Mouse (Mus musculus) left cerebral cortex, adult 2 months (tissue): ENCODE data around the gene Add1. TPM values are rescaled to one million over a fixed set of nuclear protein-coding genes. Genes with fewer than 3 reads are reported as not detected.
A peak's percentile ranks its signal among the peaks of the same experiment; 100 is the strongest.

ENCODE experiments used
- DNase-seq, 2 experiments: peaks; one replicate each; pipeline ENCODE4 v3.0.0; 2021 to 2022; ENCODE audit warnings: low spot score in 2 of 2, mixed read lengths in 1 of 2; ENCODE audit errors: extremely low spot score in 1 of 2
- H3K27ac ChIP-seq: fragments of 200-600 bp; 2 replicates; pipeline ENCODE4 v1.8.1; 2022
- H3K4me3 ChIP-seq: fragments of 200-600 bp; 2 replicates; pipeline ENCODE4 v1.8.1; 2022
- CTCF ChIP-seq: fragments of 200-600 bp; IDR thresholded peaks from 2 replicates; pipeline ENCODE4 v1.8.1; 2022; ENCODE audit warnings: antibody characterized with exemption, mild to moderate bottlenecking, moderate library complexity
- intact Hi-C: fragments of 180-260 bp; cut with DNase I; formaldehyde crosslinking; loops from one replicate; pipeline ENCODE4 v1.15.1; 2025
- total RNA-seq, 2 experiments: library from RNA; stranded (reverse); gene quantifications; 2 replicates each; pipeline ENCODE4 v1.2.3; 2021

The Add1 gene
- total RNA-seq, 2 experiments from 2014 or later = 409 to 413 TPM

DNA sequence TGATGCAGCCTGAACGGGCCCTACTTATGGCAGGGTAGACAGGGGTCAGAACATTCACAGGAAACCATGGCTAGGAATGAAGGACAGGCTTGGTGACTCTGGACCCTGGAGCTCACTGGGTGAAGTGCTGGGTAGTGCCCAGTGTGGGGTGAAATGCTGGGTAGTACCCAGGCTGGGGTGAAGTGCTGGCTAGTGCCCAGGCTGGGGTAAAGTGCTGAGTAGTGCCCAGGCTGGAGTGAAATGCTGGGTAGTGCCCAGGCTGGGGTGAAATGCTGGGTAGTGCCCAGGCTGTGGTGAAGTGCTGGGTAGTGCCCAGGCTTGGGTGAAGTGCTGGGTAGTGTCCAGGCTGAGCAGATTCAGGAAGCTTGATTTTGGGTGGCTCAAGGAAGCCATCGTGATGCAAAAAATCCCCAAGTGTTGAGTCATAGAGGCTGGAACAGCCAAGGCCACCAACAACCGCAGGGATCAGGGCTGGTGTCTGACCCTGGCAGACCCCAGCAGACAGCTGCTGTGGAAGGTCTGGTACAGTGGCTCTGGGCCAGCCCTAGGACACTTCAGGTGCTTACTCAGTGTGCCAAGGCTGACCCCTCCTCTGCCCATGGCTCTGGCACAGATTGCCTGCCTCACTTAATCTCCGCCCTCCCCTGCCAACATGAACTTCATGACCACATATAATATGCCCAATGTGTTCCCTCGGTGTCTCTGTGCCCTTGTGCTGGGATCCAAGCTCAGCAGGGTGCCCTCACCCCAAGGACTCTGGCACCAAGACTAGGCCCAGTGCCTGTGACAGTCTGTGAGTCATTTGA is 38.5 kb upstream of the Add1 start:
- Histone ChIP-seq H3K27ac (peak overlapping the region; percentile 36; the same call in 1 of the 2 replicates), H3K4me3 (no peak overlapping the region)
- TF ChIP-seq CTCF = no peak
- intact Hi-C loops = no loop called here
- no peak for DNase-seq

DNA sequence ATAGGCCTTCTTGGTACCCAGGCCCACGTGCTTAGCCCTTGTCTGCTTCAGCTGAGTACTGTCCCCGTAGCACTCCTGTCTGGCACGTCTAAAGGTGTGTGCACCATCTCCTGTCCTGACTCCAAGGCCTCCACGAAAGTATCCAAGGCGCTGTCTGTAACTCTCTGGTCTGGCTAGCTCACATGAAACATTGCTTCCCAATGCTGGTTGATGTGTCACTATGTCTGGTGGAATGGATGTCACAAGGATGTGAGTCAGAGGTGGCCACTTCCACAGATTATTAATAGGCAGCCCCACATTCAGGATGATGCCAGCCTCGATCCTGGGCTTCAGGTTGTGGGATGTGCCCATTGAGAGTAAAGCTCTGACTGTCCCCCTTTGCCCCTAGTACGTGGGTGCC is 37.6 kb upstream of the Add1 start:
- no peak for DNase-seq
- intact Hi-C loops = no loop called here
- TF ChIP-seq CTCF = no peak
- no peak overlapping the region for H3K4me3 ChIP-seq
- no peak overlapping the region for H3K27ac ChIP-seq

DNA sequence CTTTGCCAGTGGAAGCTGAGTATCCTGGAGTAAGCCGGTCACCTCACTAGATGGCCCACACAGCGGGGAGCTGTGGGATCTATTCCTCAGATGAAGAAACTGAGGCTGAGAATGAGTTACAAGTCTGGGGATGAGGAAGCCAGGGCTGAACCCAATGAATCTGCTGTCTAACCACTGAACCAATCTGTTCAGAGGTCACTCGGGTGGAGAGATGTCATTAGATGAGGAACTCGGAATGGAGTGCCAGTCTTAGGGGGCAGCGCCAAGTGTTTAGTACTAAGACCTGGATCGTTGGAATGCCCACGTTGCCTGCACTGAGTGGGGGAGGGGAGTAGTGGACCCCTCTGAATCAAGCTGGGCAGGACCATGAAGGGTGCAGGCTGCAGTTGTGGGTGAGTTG is 35.4 kb upstream of the Add1 start:
- no peak for DNase-seq
- intact Hi-C loops = no loop called here
- Histone ChIP-seq H3K27ac (no peak overlapping the region), H3K4me3 (no peak overlapping the region)
- TF ChIP-seq CTCF = no peak

DNA sequence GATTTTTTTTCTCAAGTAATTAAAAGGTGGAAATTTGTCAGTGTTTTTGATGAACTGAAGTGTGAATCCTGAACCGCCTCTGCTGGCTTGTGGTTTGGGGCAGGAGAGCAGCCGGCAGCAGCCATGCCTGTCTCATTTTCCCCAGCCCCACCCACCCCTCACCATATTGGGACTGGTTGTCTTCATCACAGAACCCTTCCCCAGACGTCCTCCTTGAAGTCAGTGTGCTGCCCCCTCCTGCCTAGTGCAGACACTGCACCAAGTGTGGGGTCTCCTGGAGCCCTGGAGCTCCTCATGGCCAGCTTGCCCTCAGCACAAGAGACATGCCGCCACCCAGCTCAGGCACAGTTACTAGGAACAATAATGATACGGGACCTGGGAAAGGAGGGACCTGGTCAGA is 34.9 kb upstream of the Add1 start:
- intact Hi-C loops = no loop called here
- TF ChIP-seq CTCF = peak; percentile 36
- H3K4me3 ChIP-seq = no peak overlapping the region
- DNase-seq = no peak
- H3K27ac ChIP-seq = no peak overlapping the region

DNA sequence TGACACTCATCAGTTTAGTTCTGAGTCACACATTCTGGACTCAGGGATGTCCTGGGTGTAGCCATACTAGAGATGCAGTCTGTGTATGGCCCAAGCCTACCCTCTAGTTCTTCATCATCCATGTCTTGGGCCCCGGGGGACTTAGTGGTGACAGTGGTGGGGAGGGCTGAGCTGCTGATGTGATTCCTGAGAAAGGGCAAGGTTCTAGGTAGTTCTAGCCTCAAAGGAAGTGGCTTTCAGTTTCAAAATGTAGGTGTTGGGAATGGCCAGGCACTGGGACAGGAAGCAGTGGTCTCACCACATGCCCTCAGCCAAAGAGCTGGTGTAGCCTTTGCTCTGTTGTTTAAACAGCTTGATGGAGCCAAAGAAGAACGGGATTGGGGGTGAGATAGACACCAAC is 34.3 kb upstream of the Add1 start:
- Histone ChIP-seq H3K4me3 (no peak overlapping the region), H3K27ac (no peak overlapping the region)
- no peak for DNase-seq
- TF ChIP-seq CTCF = no peak
- intact Hi-C loops = no loop called here

DNA sequence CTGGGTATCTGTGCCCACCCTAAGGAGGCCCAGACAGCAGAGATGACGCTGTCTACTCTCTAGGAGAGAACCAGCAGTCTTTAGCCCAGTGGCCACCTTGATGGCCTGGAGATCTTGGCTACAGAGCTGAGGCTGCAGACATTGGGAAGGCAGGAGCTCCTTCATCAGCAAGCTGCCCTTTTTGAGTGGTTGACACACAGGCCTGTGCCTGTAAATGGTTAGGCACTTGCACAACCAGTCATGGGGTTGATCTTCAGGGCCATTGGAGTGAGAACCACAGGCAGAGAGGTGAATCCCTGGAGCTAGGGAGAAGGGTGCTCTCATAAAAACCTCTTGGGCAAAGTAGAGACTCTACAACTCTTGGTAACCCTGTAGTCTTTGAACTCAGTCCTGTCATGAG is 31.3 kb upstream of the Add1 start:
- H3K4me3 ChIP-seq = no peak overlapping the region
- intact Hi-C loops = no loop called here
- no peak for DNase-seq
- no peak overlapping the region for H3K27ac ChIP-seq
- no peak for TF ChIP-seq CTCF

DNA sequence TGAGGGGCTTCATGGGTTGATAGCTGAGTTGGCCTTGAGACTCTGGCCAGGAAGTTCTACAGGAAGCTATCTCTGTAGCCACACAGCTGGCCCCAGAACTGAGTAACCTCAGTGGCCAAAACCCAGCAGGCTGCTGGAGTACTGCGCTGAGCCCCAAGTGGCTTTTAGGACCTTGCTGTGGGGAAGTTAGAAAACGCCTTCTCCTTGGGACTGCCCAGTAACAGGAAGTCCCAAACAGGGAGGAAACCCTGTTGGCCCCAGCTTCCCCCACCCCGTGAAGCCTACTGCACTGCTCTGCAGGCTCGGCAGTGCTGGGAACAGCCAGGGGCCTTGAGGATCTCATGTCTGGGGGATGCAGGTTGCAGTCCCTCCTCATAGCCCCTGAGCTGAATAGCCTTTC is 30.4 kb upstream of the Add1 start:
- intact Hi-C loops = no loop called here
- no peak overlapping the region for H3K4me3 ChIP-seq
- DNase-seq = no peak
- no peak overlapping the region for H3K27ac ChIP-seq
- TF ChIP-seq CTCF = no peak

DNA sequence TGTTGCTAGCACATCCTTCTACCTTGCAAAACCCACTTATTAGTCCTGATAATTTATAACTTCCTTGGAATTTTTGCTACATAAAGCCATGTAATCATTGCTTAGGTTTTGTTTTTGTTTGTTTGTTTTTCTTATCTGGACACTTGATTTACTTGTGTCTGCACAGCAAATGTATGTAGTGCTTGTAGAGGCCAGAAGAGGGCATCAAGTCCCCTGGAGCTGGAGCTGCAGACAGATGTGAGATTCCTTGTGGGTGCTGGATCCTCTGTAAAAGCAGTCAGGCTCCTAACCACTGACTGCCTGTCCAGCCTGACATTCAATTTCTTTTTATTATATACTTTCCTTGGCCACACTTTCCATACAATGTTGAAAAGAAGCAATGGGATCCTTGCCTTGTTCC is 26.1 kb upstream of the Add1 start:
- no peak overlapping the region for H3K27ac ChIP-seq
- DNase-seq = no peak
- intact Hi-C loops = loop anchor here (1.0 to 5.0 kb wide), 2 partner anchors 75 to 100 kb away; no protein-coding TSS in a partner anchor
- H3K4me3 ChIP-seq = no peak overlapping the region
- peak; percentile 63 for TF ChIP-seq CTCF

DNA sequence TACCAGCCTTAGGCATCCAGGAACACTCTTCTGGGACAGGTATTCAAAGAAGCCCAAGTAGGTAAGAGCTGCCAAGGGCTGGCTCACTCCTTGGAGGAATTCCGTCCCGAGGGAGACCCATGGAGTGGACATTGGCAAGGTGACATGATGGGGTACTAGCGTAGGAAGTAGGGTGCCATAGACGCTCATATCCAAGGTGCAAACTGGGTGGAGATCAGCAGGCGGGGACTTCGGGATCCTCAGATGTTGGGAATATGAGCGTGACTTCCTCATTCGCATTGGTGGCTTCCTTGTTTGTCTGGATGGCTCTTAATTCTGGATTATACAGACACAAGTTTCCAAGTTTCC is 24.4 kb upstream of the Add1 start:
- Histone ChIP-seq H3K27ac (no peak overlapping the region), H3K4me3 (peak overlapping the region; percentile 60)
- no peak for DNase-seq
- intact Hi-C loops = loop anchor here (5.0 kb wide), 1 partner anchor 73 kb away; no protein-coding TSS in a partner anchor
- TF ChIP-seq CTCF = no peak

DNA sequence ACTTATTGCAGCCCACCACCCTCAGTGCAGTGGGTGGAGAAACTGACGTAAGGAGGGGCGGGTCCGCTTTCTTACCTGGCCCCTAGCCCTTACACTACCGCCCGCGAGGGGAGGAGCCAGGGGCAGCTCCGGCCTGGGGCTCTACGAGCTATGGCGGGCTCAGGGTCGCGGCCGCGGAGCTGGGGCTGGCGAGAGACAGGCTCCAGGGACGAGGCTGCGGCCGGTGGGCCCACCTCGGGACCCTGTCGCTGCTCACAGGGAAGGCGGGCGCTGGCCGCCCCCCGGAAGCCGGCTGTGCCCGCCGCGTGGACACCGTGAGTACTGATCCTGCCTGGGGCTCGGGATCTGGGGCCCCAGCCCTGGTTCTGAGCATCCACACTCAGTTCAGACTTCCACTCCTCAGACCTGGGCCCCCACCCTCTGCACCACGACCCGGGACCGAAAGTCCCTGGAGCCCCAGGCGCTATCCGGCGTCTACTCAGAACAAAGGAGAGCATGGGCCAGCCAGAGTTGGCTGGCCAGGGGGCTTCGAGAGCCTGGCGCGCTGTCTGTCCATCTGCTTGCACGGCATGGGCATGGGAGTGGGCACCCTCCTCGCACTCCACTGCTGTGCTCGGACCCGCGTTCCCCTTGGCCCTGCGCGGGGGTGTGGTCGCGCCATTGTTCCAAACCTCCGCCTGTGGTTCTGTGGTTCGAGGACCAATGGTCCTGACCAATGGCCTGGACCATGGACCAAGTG is 23.8 kb upstream of the Add1 start:
- peak; percentile 5; the same call in 1 of the 2 replicates for TF ChIP-seq CTCF
- intact Hi-C loops = loop anchor here (5.0 kb wide), 1 partner anchor 73 kb away; no protein-coding TSS in a partner anchor
- peak in 1 of 2 experiments; percentile 15 for DNase-seq
- peak overlapping the region; percentile 36; the same call in 1 of the 2 replicates for H3K27ac ChIP-seq
- peak overlapping the region; percentile 60 for H3K4me3 ChIP-seq

DNA sequence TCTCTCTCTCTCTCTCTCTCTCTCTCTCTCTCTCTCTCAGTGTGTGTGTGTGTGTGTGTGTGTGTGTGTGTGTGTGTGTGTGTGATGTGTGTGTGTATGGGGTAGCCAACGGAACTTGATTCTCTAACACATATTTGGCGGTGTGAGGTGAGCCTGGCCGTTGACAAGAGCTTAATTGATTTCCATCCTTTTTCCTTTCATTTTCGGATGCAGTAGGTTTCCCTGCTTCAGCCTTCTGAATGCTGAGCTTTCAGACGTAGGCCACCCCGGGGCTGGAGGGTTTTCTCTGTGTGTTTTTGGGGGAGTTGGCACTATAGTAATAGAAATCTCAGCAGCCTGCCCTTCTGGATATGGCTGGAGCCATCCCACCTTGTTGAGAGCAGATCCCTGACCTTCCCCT is 23.2 kb upstream of the Add1 start:
- DNase-seq = no peak
- H3K27ac ChIP-seq = no peak overlapping the region
- H3K4me3 ChIP-seq = no peak overlapping the region
- no peak for TF ChIP-seq CTCF
- intact Hi-C loops = no loop called here

DNA sequence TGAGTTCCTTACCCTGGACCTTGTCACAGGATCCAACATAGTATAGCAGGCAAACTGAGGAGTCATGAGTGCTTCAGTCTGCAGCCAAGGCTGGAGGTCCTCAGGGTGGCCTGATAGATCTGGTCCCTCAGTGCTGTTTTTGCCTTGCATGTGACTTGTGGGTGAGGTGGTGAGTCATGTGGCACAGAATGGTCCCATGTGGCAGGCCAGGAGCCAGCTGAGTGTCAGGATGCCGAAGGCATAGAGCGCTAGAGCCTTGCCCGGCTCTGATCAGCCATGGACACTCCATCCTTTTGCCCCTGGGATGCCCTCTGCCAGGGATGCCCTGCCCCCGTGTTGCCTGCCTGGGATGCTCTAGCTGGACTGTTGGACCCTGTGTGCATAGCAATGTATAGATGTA is 21.6 kb upstream of the Add1 start:
- Histone ChIP-seq H3K4me3 (no peak overlapping the region), H3K27ac (no peak overlapping the region)
- no peak for TF ChIP-seq CTCF
- DNase-seq = no peak
- intact Hi-C loops = no loop called here
